Mouse (Mus musculus) liver, postnatal 0 days (tissue): ENCODE data around the gene Zdhhc13.

Experiments used
- CTCF ChIP-seq: sonication (generic); IDR thresholded peaks from 2 replicates; pipeline ENCODE4 v1.5.1; 2016; ENCODE audit warnings: antibody characterized with exemption, low read depth
- EP300 ChIP-seq: IDR thresholded peaks from 2 replicates; pipeline ENCODE4 v1.6.1; 2016; ENCODE audit warnings: antibody characterized with exemption, low read depth, mild to moderate bottlenecking

- TF ChIP-seq CTCF (no peak), EP300 (no peak)
Observed at GRCm38 (mm10) chr7:48843541-48843940, 54.7 kb downstream of the Zdhhc13 start.
